Mouse (Mus musculus): ENCODE results near the gene Slc28a1. TPM values are rescaled to one million over a fixed set of nuclear protein-coding genes. Genes with fewer than 3 reads are reported as not detected.

The Slc28a1 gene
- polyA plus RNA-seq, 1 experiment from 2014 or later: 1.0 TPM

DNA sequence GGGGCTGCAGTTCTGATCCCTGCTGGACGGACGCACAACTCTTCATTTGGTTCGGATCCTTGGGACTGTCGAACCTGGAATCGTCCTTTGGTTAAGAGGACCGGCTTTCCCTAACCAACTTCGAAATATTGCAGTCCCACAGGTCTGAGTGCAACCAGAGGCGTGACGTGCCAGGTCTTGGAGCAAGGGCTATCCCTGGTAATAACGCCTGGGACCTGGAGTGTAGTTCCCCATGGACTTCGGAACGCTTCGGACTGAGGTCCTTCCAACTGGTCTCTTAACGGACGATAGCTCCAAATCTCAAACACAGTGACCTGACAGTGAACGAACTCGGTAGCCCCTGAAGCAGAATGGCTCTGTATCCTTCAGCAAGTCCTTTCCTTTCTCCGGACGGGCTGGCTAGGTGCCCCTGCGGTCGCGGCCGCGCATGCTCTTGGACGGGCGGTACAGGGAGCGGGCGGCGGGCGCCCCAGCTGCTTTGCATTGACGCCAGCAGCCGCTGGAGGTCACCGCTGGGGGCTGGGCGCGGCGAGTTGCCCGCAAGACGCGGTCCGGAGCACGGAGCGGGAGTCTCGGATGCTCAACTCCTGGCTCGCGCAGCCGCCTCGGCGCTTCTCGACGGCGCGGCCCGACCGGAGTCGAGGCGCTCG is 98.2 kb downstream of the Slc28a1 start:
- ATAC-seq (ENCODE audit: insufficient read depth): peak; percentile 82
- H3K36me3 ChIP-seq (replicated peaks): no peaks in the 10 kb centered on the region
- H3K27me3 ChIP-seq: peaks cover 77% of the 10 kb centered on the region
- peak overlapping the region; percentile 65 for H3K27ac ChIP-seq (replicated peaks)
- peak overlapping the region; percentile 70 for H3K4me2 ChIP-seq
- peak overlapping the region; percentile 58 for H3K4me3 ChIP-seq (replicated peaks)
- no peaks in the 10 kb centered on the region for H3K9me3 ChIP-seq (replicated peaks)
- peaks cover 26% of the 10 kb centered on the region for H3K4me1 ChIP-seq (replicated peaks)
- under 1% methylated on average over 57 of the region's 57 CpGs for WGBS (ENCODE audit: insufficient replicate concordance)
- peak overlapping the region; percentile 17; the same call in 1 of the 2 replicates for H3K9ac ChIP-seq

GRCm38 (mm10) chr7:81213347-81214152 is 99.0 kb downstream of the Slc28a1 start, which contains the start of gene Pde8a:
Gene Pde8a (plus strand): TSS chr7:81213596.
- Histone ChIP-seq H3K4me1 (replicated peaks) (peaks cover 26% of the 10 kb centered on the region), H3K27me3 (peaks cover 76% of the 10 kb centered on the region), H3K27ac (replicated peaks) (peak within 1 kb of the TSS; percentile 65), H3K36me3 (replicated peaks) (no peaks in the 10 kb centered on the region), H3K9me3 (replicated peaks) (no peaks in the 10 kb centered on the region), H3K4me3 (replicated peaks) (peak within 1 kb of the TSS; percentile 58), H3K9ac (peak within 1 kb of the TSS; percentile 43), H3K4me2 (peak within 1 kb of the TSS; percentile 70)
- 1% methylated on average over 121 of the region's 128 CpGs for WGBS (ENCODE audit: insufficient replicate concordance)
- ATAC-seq (ENCODE audit: insufficient read depth): peak; percentile 26

GRCm38 (mm10) chr7:81214153-81214907 is 99.7 kb downstream of the Slc28a1 start:
- no peaks in the 10 kb centered on the region for H3K36me3 ChIP-seq (replicated peaks)
- ATAC-seq (ENCODE audit: insufficient read depth): no peak
- peak overlapping the region; percentile 58 for H3K4me3 ChIP-seq (replicated peaks)
- peak overlapping the region; percentile 43 for H3K9ac ChIP-seq
- H3K4me1 ChIP-seq (replicated peaks): peaks cover 28% of the 10 kb centered on the region
- 10% methylated on average over 40 of the region's 40 CpGs for WGBS (ENCODE audit: insufficient replicate concordance)
- peaks cover 72% of the 10 kb centered on the region for H3K27me3 ChIP-seq
- peak overlapping the region; percentile 70 for H3K4me2 ChIP-seq
- H3K9me3 ChIP-seq (replicated peaks): no peaks in the 10 kb centered on the region
- H3K27ac ChIP-seq (replicated peaks): peak overlapping the region; percentile 62

- Histone ChIP-seq H3K27me3 (peaks cover 60% of the 10 kb centered on the region), H3K4me3 (replicated peaks) (no peak overlapping the region), H3K4me1 (replicated peaks) (peaks cover 29% of the 10 kb centered on the region), H3K9ac (no peak overlapping the region), H3K27ac (replicated peaks) (no peak overlapping the region), H3K36me3 (replicated peaks) (no peaks in the 10 kb centered on the region), H3K9me3 (replicated peaks) (no peaks in the 10 kb centered on the region), H3K4me2 (no peak overlapping the region)
- 70% methylated on average over 1 of the region's 1 CpGs for WGBS (ENCODE audit: insufficient replicate concordance)
- ATAC-seq (ENCODE audit: insufficient read depth): no peak
These were observed 101.4 kb downstream of the Slc28a1 start for GRCm38 (mm10) chr7:81215950-81216349.

DNA sequence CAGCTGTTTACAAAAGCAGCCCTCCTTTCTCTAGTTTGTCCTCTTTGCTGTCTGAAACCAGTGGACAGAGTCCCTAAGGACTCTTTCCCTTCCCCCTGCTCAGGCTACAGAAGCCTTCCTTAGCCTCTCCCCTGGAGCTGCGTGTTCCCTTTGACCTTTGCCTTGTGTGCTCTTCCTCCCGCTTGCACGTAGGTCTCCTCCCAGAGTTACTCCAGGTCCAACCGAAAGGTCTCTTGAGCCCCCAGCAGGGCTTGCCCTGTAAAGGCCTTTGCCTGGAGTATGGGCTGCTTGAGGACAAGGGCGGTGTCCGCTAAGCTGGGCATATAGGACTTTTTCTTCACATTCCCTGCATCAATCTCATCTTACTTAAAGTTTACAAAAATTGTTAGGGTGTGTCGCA is 104.7 kb downstream of the Slc28a1 start:
- H3K4me3 ChIP-seq (replicated peaks): no peak overlapping the region
- ATAC-seq (ENCODE audit: insufficient read depth): no peak; the same call in 1 of the 2 replicates
- peaks cover 27% of the 10 kb centered on the region for H3K27me3 ChIP-seq
- H3K27ac ChIP-seq (replicated peaks): no peak overlapping the region
- no peaks in the 10 kb centered on the region for H3K36me3 ChIP-seq (replicated peaks)
- H3K9ac ChIP-seq: no peak overlapping the region
- 0 out of 2 replicates have a peak, but pooled peaks cover 3% of the 10 kb centered on the region for H3K4me1 ChIP-seq (replicated peaks)
- H3K4me2 ChIP-seq: no peak overlapping the region
- no peaks in the 10 kb centered on the region for H3K9me3 ChIP-seq (replicated peaks)
- 66% methylated on average over 7 of the region's 7 CpGs for WGBS (ENCODE audit: insufficient replicate concordance)

Other genes starting within 250 kb of the Slc28a1 start
- gene Wdr73, start 213.5 kb upstream of the Slc28a1 start, polyA plus RNA-seq (2015; fragmentation: Nextera tagmentation; extraction: Ambion mirVana): 13.2 and 13.7 TPM in 2 replicates
- gene Nmb, start 209.7 kb upstream of the Slc28a1 start, polyA plus RNA-seq (2015; fragmentation: Nextera tagmentation; extraction: Ambion mirVana): 0.93 and 1.3 TPM in 2 replicates
- 96.7 and 103 TPM in 2 replicates for gene Sec11a, start 167.0 kb upstream of the Slc28a1 start, polyA plus RNA-seq (2015; fragmentation: Nextera tagmentation; extraction: Ambion mirVana)
- gene Zfp592, start 121.1 kb upstream of the Slc28a1 start, polyA plus RNA-seq (2015; fragmentation: Nextera tagmentation; extraction: Ambion mirVana): 5.5 and 6.8 TPM in 2 replicates
- gene Alpk3, start 57.2 kb upstream of the Slc28a1 start, polyA plus RNA-seq (2015; fragmentation: Nextera tagmentation; extraction: Ambion mirVana): 0.20 and 0.23 TPM in 2 replicates
- gene Pde8a, start 98.8 kb downstream of the Slc28a1 start, polyA plus RNA-seq (2015; fragmentation: Nextera tagmentation; extraction: Ambion mirVana): 1.8 and 2.2 TPM in 2 replicates
- 552 and 627 TPM in 2 replicates for gene Rps17, start 230.5 kb downstream of the Slc28a1 start, polyA plus RNA-seq (2015; fragmentation: Nextera tagmentation; extraction: Ambion mirVana)